Mouse (Mus musculus) liver, embryonic 14.5 days (tissue): ENCODE results near the gene Cenpe.

ENCODE experiments used
- CTCF ChIP-seq: IDR thresholded peaks from 2 replicates; pipeline ENCODE4 v1.5.1; 2016; ENCODE audit warnings: antibody characterized with exemption, low read depth, control low read depth
- EP300 ChIP-seq: IDR thresholded peaks from 2 replicates; pipeline ENCODE4 v1.6.1; 2016; ENCODE audit warnings: antibody characterized with exemption, low read depth

DNA sequence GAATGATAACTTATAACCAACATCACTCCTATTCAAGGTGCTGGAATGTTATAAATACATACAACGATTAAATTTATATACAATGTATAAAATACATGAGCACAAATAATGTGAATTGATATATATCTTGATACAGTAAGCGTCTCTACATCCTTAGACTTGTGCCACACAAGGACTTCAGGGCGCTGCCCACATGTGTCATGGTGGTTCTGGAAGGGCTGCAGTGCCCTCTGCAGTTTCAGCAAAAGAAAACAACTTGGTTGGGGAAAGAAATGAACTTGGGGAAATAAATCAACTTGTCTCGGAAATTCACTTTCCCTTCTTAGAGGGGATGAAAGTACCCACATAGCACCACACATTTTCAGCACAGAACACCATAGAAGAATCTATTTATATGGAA, 5.7 kb upstream of the Cenpe start:
- TF ChIP-seq CTCF (peak; percentile 36; the same call in 1 of the 2 replicates), EP300 (no peak)
